Mouse (Mus musculus): ENCODE data around the gene Olfr1451. TPM values are rescaled to one million over a fixed set of nuclear protein-coding genes. Genes with fewer than 3 reads are reported as not detected.
"Not testable (repeated sequence)": the region's sequence is repeated elsewhere in the genome, so short reads cannot be mapped to it uniquely, and the experiment has no call there.

Gene Olfr1451
- total RNA-seq (2014; rRNA removed) = not detected in 2 replicates
- not detected in 2 replicates for polyA plus RNA-seq (2012; rRNA removed)

- Histone ChIP-seq H3K27me3 (ENCODE audit: control insufficient read depth, insufficient read depth, low read length) (no peaks in the 10 kb centered on the region), H3K79me2 (ENCODE audit: control insufficient read depth, insufficient read depth, low read length) (no peaks in the 10 kb centered on the region), H3K27ac (replicated peaks; ENCODE audit: insufficient read depth, low read depth, low read length) (no peak within 1 kb of the TSS), H3K4me1 (ENCODE audit: control insufficient read depth, insufficient read depth, low read length) (no peaks in the 10 kb centered on the region), H3K4me3 (ENCODE audit: insufficient read depth, low read depth, low read length) (no peak within 1 kb of the TSS), H3K9ac (ENCODE audit: low read depth, low read length) (no peak within 1 kb of the TSS), H3K36me3 (ENCODE audit: control insufficient read depth, insufficient read depth, low read length) (no peaks in the 10 kb centered on the region)
- DNase-seq (ENCODE audit: extremely low read depth, low read depth, low spot score) = no peak
- TF ChIP-seq CTCF (IDR thresholded peaks at IDR 0.05; ENCODE audit: low read depth, low read length) (no peak), POLR2A (IDR thresholded peaks at IDR 0.05; ENCODE audit: extremely low read depth, insufficient read depth, low read length) (no peak)
- 69% methylated on average over 2 of the region's 2 CpGs for WGBS
Observed at GRCm38 (mm10) chr19:12994714-12995113, at the start of gene Olfr1451. TSS of gene Olfr1451 (plus strand) at chr19:12995014.

- TF ChIP-seq CTCF (IDR thresholded peaks at IDR 0.05; ENCODE audit: low read depth, low read length) = no peak
- no peak for TF ChIP-seq POLR2A (IDR thresholded peaks at IDR 0.05; ENCODE audit: extremely low read depth, insufficient read depth, low read length)
- no peak within 1 kb of the TSS for H3K4me3 ChIP-seq (ENCODE audit: insufficient read depth, low read depth, low read length)
- DNase-seq (ENCODE audit: extremely low read depth, low read depth, low spot score) = no peak
- no peak within 1 kb of the TSS for H3K27ac ChIP-seq (replicated peaks; ENCODE audit: insufficient read depth, low read depth, low read length)
- H3K36me3 ChIP-seq (ENCODE audit: control insufficient read depth, insufficient read depth, low read length) = no peaks in the 10 kb centered on the region
- H3K79me2 ChIP-seq (ENCODE audit: control insufficient read depth, insufficient read depth, low read length) = no peaks in the 10 kb centered on the region
- H3K9ac ChIP-seq (ENCODE audit: low read depth, low read length) = no peak within 1 kb of the TSS
- 76% methylated on average over 1 of the region's 1 CpGs for WGBS
- H3K27me3 ChIP-seq (ENCODE audit: control insufficient read depth, insufficient read depth, low read length) = no peaks in the 10 kb centered on the region
- H3K4me1 ChIP-seq (ENCODE audit: control insufficient read depth, insufficient read depth, low read length) = no peaks in the 10 kb centered on the region
Observed at GRCm38 (mm10) chr19:12949958-12950357, 44.9 kb upstream of the Olfr1451 start, which contains the start of gene Olfr1450. TSS of gene Olfr1450 (plus strand) at chr19:12950258.

- 78% methylated on average over 5 of the region's 5 CpGs for WGBS
- H3K9ac ChIP-seq (ENCODE audit: low read depth, low read length); DNase-seq (ENCODE audit: extremely low read depth, low read depth, low spot score); H3K27me3 ChIP-seq (ENCODE audit: control insufficient read depth, insufficient read depth, low read length); H3K36me3 ChIP-seq (ENCODE audit: control insufficient read depth, insufficient read depth, low read length); H3K79me2 ChIP-seq (ENCODE audit: control insufficient read depth, insufficient read depth, low read length); H3K4me1 ChIP-seq (ENCODE audit: control insufficient read depth, insufficient read depth, low read length); H3K27ac ChIP-seq (replicated peaks; ENCODE audit: insufficient read depth, low read depth, low read length); H3K4me3 ChIP-seq (ENCODE audit: insufficient read depth, low read depth, low read length): not testable (repeated sequence)
Observed at GRCm38 (mm10) chr19:12970082-12970481, 24.7 kb upstream of the Olfr1451 start.

- H3K27me3 ChIP-seq (ENCODE audit: control insufficient read depth, insufficient read depth, low read length); H3K9ac ChIP-seq (ENCODE audit: low read depth, low read length); H3K27ac ChIP-seq (replicated peaks; ENCODE audit: insufficient read depth, low read depth, low read length); H3K4me1 ChIP-seq (ENCODE audit: control insufficient read depth, insufficient read depth, low read length); DNase-seq (ENCODE audit: extremely low read depth, low read depth, low spot score); H3K79me2 ChIP-seq (ENCODE audit: control insufficient read depth, insufficient read depth, low read length); H3K4me3 ChIP-seq (ENCODE audit: insufficient read depth, low read depth, low read length); H3K36me3 ChIP-seq (ENCODE audit: control insufficient read depth, insufficient read depth, low read length): not testable (repeated sequence)
- 94% methylated on average over 4 of the region's 4 CpGs for WGBS
Observed at GRCm38 (mm10) chr19:12992316-12992715, 2.5 kb upstream of the Olfr1451 start.

GRCm38 (mm10) chr19:13028227-13028626, 33.4 kb downstream of the Olfr1451 start, which contains the start of gene Olfr1453:
TSS of gene Olfr1453 (minus strand) at chr19:13028327.
- no peak within 1 kb of the TSS for H3K27ac ChIP-seq (replicated peaks; ENCODE audit: insufficient read depth, low read depth, low read length)
- no peaks in the 10 kb centered on the region for H3K79me2 ChIP-seq (ENCODE audit: control insufficient read depth, insufficient read depth, low read length)
- H3K9ac ChIP-seq (ENCODE audit: low read depth, low read length) = no peak within 1 kb of the TSS
- no peak within 1 kb of the TSS for H3K4me3 ChIP-seq (ENCODE audit: insufficient read depth, low read depth, low read length)
- TF ChIP-seq POLR2A (IDR thresholded peaks at IDR 0.05; ENCODE audit: extremely low read depth, insufficient read depth, low read length) = no peak
- TF ChIP-seq CTCF (IDR thresholded peaks at IDR 0.05; ENCODE audit: low read depth, low read length) = no peak
- WGBS = 44% methylated on average over 1 of the region's 1 CpGs
- H3K27me3 ChIP-seq (ENCODE audit: control insufficient read depth, insufficient read depth, low read length) = no peaks in the 10 kb centered on the region
- H3K4me1 ChIP-seq (ENCODE audit: control insufficient read depth, insufficient read depth, low read length) = no peaks in the 10 kb centered on the region
- DNase-seq (ENCODE audit: extremely low read depth, low read depth, low spot score) = no peak
- H3K36me3 ChIP-seq (ENCODE audit: control insufficient read depth, insufficient read depth, low read length) = no peaks in the 10 kb centered on the region

Other genes with a start within 250 kb of the Olfr1451 start
- gene Cntf, start 229.4 kb upstream of the Olfr1451 start, total RNA-seq (2014; rRNA removed) = 1.4 and 3.0 TPM in 2 replicates
- gene Cntf, start 229.4 kb upstream of the Olfr1451 start, polyA plus RNA-seq (2012; rRNA removed) = 0.66 TPM in 2 replicates
- 35.2 and 38.7 TPM in 2 replicates for gene Zfp91, start 198.9 kb upstream of the Olfr1451 start, total RNA-seq (2014; rRNA removed)
- 11.8 and 12.3 TPM in 2 replicates for gene Zfp91, start 198.9 kb upstream of the Olfr1451 start, polyA plus RNA-seq (2012; rRNA removed)
- gene Lpxn, start 198.8 kb upstream of the Olfr1451 start, total RNA-seq (2014; rRNA removed) = 2.6 and 4.4 TPM in 2 replicates
- 0.92 and 1.2 TPM in 2 replicates for gene Lpxn, start 198.8 kb upstream of the Olfr1451 start, polyA plus RNA-seq (2012; rRNA removed)
- gene Gm5244, start 148.3 kb upstream of the Olfr1451 start, total RNA-seq (2014; rRNA removed) = not detected in 2 replicates
- gene Gm5244, start 148.3 kb upstream of the Olfr1451 start, polyA plus RNA-seq (2012; rRNA removed) = not detected in 2 replicates
- gene Olfr1444, start 137.7 kb upstream of the Olfr1451 start, total RNA-seq (2014; rRNA removed) = not detected in 2 replicates
- not detected in 2 replicates for gene Olfr1444, start 137.7 kb upstream of the Olfr1451 start, polyA plus RNA-seq (2012; rRNA removed)
- not detected in 2 replicates for gene Olfr1445, start 111.2 kb upstream of the Olfr1451 start, total RNA-seq (2014; rRNA removed)
- gene Olfr1445, start 111.2 kb upstream of the Olfr1451 start, polyA plus RNA-seq (2012; rRNA removed) = not detected in 2 replicates
- not detected in 2 replicates for gene Olfr1446, start 101.5 kb upstream of the Olfr1451 start, total RNA-seq (2014; rRNA removed)
- not detected in 2 replicates for gene Olfr1446, start 101.5 kb upstream of the Olfr1451 start, polyA plus RNA-seq (2012; rRNA removed)
- gene Olfr1447, start 91.3 kb upstream of the Olfr1451 start, total RNA-seq (2014; rRNA removed) = not detected in 2 replicates
- not detected in 2 replicates for gene Olfr1447, start 91.3 kb upstream of the Olfr1451 start, polyA plus RNA-seq (2012; rRNA removed)
- not detected in 2 replicates for gene Olfr1448, start 70.6 kb upstream of the Olfr1451 start, total RNA-seq (2014; rRNA removed)
- not detected in 2 replicates for gene Olfr1448, start 70.6 kb upstream of the Olfr1451 start, polyA plus RNA-seq (2012; rRNA removed)
- not detected in 2 replicates for gene Olfr1449, start 64.2 kb upstream of the Olfr1451 start, total RNA-seq (2014; rRNA removed)
- gene Olfr1449, start 64.2 kb upstream of the Olfr1451 start, polyA plus RNA-seq (2012; rRNA removed) = not detected in 2 replicates
- gene Olfr1450, start 44.8 kb upstream of the Olfr1451 start, total RNA-seq (2014; rRNA removed) = not detected in 2 replicates
- gene Olfr1450, start 44.8 kb upstream of the Olfr1451 start, polyA plus RNA-seq (2012; rRNA removed) = not detected in 2 replicates
- not detected in 2 replicates for gene Olfr1453, start 33.3 kb downstream of the Olfr1451 start, total RNA-seq (2014; rRNA removed)
- not detected in 2 replicates for gene Olfr1453, start 33.3 kb downstream of the Olfr1451 start, polyA plus RNA-seq (2012; rRNA removed)
- gene Olfr1454, start 65.6 kb downstream of the Olfr1451 start, total RNA-seq (2014; rRNA removed) = not detected in 2 replicates
- gene Olfr1454, start 65.6 kb downstream of the Olfr1451 start, polyA plus RNA-seq (2012; rRNA removed) = not detected in 2 replicates
- not detected in 2 replicates for gene Olfr1457, start 102.9 kb downstream of the Olfr1451 start, total RNA-seq (2014; rRNA removed)
- not detected in 2 replicates for gene Olfr1457, start 102.9 kb downstream of the Olfr1451 start, polyA plus RNA-seq (2012; rRNA removed)
- gene Olfr1458, start 111.8 kb downstream of the Olfr1451 start, total RNA-seq (2014; rRNA removed) = not detected in 2 replicates
- not detected in 2 replicates for gene Olfr1458, start 111.8 kb downstream of the Olfr1451 start, polyA plus RNA-seq (2012; rRNA removed)
- gene Olfr1459, start 154.5 kb downstream of the Olfr1451 start, total RNA-seq (2014; rRNA removed) = not detected in 2 replicates
- gene Olfr1459, start 154.5 kb downstream of the Olfr1451 start, polyA plus RNA-seq (2012; rRNA removed) = not detected in 2 replicates
- gene Olfr1461, start 168.0 kb downstream of the Olfr1451 start, total RNA-seq (2014; rRNA removed) = not detected in 2 replicates
- gene Olfr1461, start 168.0 kb downstream of the Olfr1451 start, polyA plus RNA-seq (2012; rRNA removed) = not detected in 2 replicates
- not detected in 2 replicates for gene Olfr1462, start 190.7 kb downstream of the Olfr1451 start, total RNA-seq (2014; rRNA removed)
- not detected in 2 replicates for gene Olfr1462, start 190.7 kb downstream of the Olfr1451 start, polyA plus RNA-seq (2012; rRNA removed)
- gene Olfr1463, start 236.3 kb downstream of the Olfr1451 start, total RNA-seq (2014; rRNA removed) = not detected in 2 replicates
- gene Olfr1463, start 236.3 kb downstream of the Olfr1451 start, polyA plus RNA-seq (2012; rRNA removed) = not detected in 2 replicates

Data from liver, adult 2 months (tissue).